Mouse (Mus musculus) heart, embryonic 13.5 days (tissue): Measurements from ENCODE around the gene Usp22. TPM values are rescaled to one million over a fixed set of nuclear protein-coding genes. Genes with fewer than 3 reads are reported as not detected.

Source experiments
- ATAC-seq: fragments of 200-750 bp; cut with Nextera tagmentation; 2 replicates; pipeline ENCODE4 v1.8.0; 2017; ENCODE audit warnings: moderate TSS enrichment; ENCODE audit not compliant: insufficient number of reproducible peaks, low FRiP score, low TSS enrichment; ENCODE audit errors: extremely low read depth
- H3K27ac ChIP-seq: fragments of 300-500 bp; sonication (generic); replicated peaks from 2 replicates; pipeline ENCODE4 v1.5.1; 2015; ENCODE audit warnings: moderate library complexity, mild to moderate bottlenecking, inconsistent platforms
- H3K27me3 ChIP-seq: fragments of 300-500 bp; sonication (generic); replicated peaks from 2 replicates; pipeline ENCODE4 v1.6.1; 2015; ENCODE audit warnings: mild to moderate bottlenecking, inconsistent platforms
- H3K36me3 ChIP-seq: fragments of 300-500 bp; sonication (generic); 2 replicates; pipeline ENCODE4 v1.6.1; 2015; ENCODE audit warnings: mild to moderate bottlenecking, inconsistent platforms
- H3K4me1 ChIP-seq: fragments of 300-500 bp; sonication (generic); 2 replicates; pipeline ENCODE4 v1.6.1; 2015; ENCODE audit warnings: inconsistent platforms
- H3K4me2 ChIP-seq: fragments of 300-500 bp; sonication (generic); 2 replicates; pipeline ENCODE4 v1.6.1; 2015; ENCODE audit warnings: inconsistent platforms, mild to moderate bottlenecking, moderate library complexity
- H3K4me3 ChIP-seq: fragments of 300-500 bp; sonication (generic); 2 replicates; pipeline ENCODE4 v1.5.1; 2015; ENCODE audit warnings: moderate library complexity, mild to moderate bottlenecking, inconsistent platforms
- H3K9ac ChIP-seq: fragments of 300-500 bp; sonication (generic); 2 replicates; pipeline ENCODE4 v1.6.1; 2015; ENCODE audit warnings: inconsistent platforms, mild to moderate bottlenecking, moderate library complexity
- H3K9me3 ChIP-seq: fragments of 300-500 bp; sonication (generic); 2 replicates; pipeline ENCODE4 v1.6.1; 2016; ENCODE audit warnings: inconsistent platforms
- WGBS: fragments of 180-500 bp; shearing (Covaris S2); methylation state at CpG from one replicate; pipeline ENCODE4 v1.1.7; 2015; ENCODE audit warnings: mixed read lengths; 5-methylcytosine and 5-hydroxymethylcytosine counted together
- polyA plus RNA-seq: library from polyadenylated mRNA; unstranded; fragments of >200 nt; fragmentation: Nextera tagmentation; extraction: Ambion mirVana; gene quantifications from 2 replicates; pipeline ENCODE4 v1.2.1, GENCODE M21; 2015

Usp22 gene
- 69.9 and 76.1 TPM in 2 replicates for polyA plus RNA-seq

DNA sequence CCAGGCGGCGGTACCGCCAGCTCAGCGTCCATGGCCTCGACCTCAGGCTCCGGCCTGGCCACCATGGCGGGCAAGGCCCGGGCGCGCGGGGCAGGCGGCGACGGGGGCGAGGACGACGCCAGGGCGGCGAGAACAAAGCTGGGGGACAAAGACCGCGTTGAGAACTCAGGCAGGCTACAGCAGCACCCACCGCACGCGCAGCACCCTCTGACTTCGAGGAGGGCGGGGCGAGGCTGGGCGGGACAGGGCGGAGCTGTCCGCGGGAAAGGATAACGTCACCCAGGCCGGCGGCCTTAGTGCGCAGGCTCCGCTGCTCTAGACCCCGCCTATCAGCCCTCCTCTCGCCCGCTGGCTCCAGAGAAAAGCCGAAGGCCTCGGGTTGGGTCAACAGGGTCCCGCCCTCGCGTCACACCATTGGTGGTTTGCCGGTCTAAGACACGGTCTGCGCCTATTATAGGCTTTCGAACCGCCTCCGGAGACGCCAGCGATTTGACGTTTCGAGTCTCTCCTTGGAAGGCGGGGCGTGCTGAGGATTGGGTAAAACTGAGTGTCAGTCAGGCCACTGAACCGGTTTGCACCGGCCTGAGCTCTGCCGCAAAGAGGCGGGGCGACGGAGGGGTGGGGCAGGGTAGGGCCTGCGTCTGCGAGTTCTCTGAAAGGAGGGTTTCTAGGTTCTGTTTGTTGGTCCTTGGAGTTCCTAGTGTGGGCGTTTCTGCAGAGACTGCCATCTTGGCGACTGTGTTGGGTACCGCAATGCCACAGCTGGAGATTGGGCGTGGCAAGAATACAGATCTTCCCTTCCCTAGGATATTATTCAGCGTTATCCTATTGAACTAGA is at the start of gene Usp22:
Usp22 (minus strand) TSS at position 235 of the 838 bp plus-strand sequence.
- H3K27me3 ChIP-seq, result no peaks in the 10 kb centered on the region
- no peaks in the 10 kb centered on the region for H3K36me3 ChIP-seq
- H3K27ac ChIP-seq, result peak within 1 kb of the TSS; percentile 99
- no peaks in the 10 kb centered on the region for H3K9me3 ChIP-seq
- H3K9ac ChIP-seq, result peak within 1 kb of the TSS; percentile 99
- H3K4me1 ChIP-seq, result peaks cover 40% of the 10 kb centered on the region
- under 1% methylated on average over 69 of the region's 69 CpGs for WGBS
- peak within 1 kb of the TSS; percentile 85 for H3K4me2 ChIP-seq
- ATAC-seq, result peak; percentile 97
- H3K4me3 ChIP-seq, result peak within 1 kb of the TSS; percentile 100

GRCm38 (mm10) chr11:61224234-61224744 is 49.4 kb upstream of the Usp22 start:
- H3K4me2 ChIP-seq, result peak overlapping the region; percentile 24; the same call in 1 of the 2 replicates
- no peak for ATAC-seq
- H3K9ac ChIP-seq, result no peak overlapping the region
- no peaks in the 10 kb centered on the region for H3K36me3 ChIP-seq
- 16% methylated on average over 6 of the region's 6 CpGs for WGBS
- H3K4me1 ChIP-seq, result peaks cover 45% of the 10 kb centered on the region
- no peaks in the 10 kb centered on the region for H3K9me3 ChIP-seq
- H3K27ac ChIP-seq, result peak overlapping the region; percentile 36
- no peaks in the 10 kb centered on the region for H3K27me3 ChIP-seq
- no peak overlapping the region for H3K4me3 ChIP-seq

DNA sequence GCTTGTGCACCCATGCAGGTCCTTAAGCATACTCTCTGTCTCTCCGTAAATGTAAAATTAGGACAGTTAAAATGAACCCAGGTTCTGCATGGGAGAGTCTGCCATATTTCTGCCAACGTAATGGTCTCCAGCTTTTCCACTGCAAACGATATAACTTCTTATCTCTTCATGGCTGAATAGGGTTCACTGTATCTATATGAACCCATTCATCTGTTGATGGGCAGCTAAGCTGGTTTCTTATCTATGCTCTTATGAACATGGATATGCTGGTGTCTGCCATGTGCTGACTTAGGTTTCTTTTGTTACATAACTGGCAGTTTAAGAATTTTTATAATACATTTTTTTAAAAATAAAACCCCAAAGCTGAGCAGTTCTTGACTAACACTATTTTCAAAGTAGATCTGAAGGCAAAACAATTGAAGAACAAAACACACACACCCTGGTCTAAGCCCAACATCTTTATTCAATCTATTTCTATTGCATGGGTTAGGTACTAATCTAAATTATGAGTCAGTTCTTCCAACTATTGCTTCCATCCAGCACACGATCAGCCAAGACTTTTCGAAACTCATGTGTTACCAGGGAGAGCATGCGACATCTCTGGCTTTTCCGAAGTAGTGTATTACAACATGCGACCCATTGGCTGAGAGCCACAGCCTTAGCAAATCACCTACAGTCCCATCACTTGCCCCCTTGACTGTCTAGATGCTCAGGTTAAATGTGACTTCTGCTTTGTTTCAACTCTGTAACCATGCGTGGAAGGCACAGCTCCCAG is 48.3 kb upstream of the Usp22 start:
- Histone ChIP-seq H3K4me2 (no peak overlapping the region), H3K4me3 (no peak overlapping the region), H3K27ac (no peak overlapping the region), H3K36me3 (no peaks in the 10 kb centered on the region), H3K9ac (no peak overlapping the region), H3K27me3 (no peaks in the 10 kb centered on the region), H3K4me1 (peaks cover 39% of the 10 kb centered on the region), H3K9me3 (no peaks in the 10 kb centered on the region)
- ATAC-seq, result no peak
- 78% methylated on average over 9 of the region's 9 CpGs for WGBS

DNA sequence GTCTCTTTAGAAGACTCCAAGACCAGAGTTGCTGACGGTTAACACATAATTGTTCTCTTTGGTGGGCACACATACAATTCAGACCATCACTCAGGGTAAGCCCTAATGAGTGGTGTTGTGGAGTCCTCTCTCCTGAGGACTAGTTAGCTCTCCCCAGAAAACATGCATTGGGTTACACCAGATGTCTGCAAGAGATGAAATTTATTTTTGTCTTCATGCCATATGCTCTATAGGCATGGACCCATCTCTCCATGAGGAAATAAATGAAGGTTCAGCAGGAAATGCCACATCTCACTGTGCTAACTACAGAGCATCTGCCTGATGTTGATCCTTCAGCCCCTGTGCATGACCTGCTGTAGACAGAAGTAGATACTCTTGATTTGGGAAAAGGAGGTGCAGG is 47.2 kb upstream of the Usp22 start:
- no peak for ATAC-seq

GRCm38 (mm10) chr11:61220156-61220881 is 45.5 kb upstream of the Usp22 start:
- H3K9me3 ChIP-seq, result no peaks in the 10 kb centered on the region
- 51% methylated on average over 9 of the region's 9 CpGs for whole genome bisulfite sequencing
- H3K9ac ChIP-seq, result no peak overlapping the region
- no peak overlapping the region for H3K27ac ChIP-seq
- H3K4me2 ChIP-seq, result no peak overlapping the region
- no peaks in the 10 kb centered on the region for H3K27me3 ChIP-seq
- peaks cover 17% of the 10 kb centered on the region for H3K4me1 ChIP-seq
- H3K36me3 ChIP-seq, result no peaks in the 10 kb centered on the region
- H3K4me3 ChIP-seq, result no peak overlapping the region
- ATAC-seq, result no peak

More for the DNA sequence above, 47.2 kb upstream of the Usp22 start:
- no peak overlapping the region for H3K27ac ChIP-seq
- 87% methylated on average over 1 of the region's 1 CpGs for WGBS
- no peak overlapping the region for H3K4me3 ChIP-seq
- H3K4me1 ChIP-seq, result peaks cover 31% of the 10 kb centered on the region
- no peaks in the 10 kb centered on the region for H3K9me3 ChIP-seq
- H3K9ac ChIP-seq, result no peak overlapping the region
- no peaks in the 10 kb centered on the region for H3K36me3 ChIP-seq
- H3K4me2 ChIP-seq, result no peak overlapping the region
- no peaks in the 10 kb centered on the region for H3K27me3 ChIP-seq

DNA sequence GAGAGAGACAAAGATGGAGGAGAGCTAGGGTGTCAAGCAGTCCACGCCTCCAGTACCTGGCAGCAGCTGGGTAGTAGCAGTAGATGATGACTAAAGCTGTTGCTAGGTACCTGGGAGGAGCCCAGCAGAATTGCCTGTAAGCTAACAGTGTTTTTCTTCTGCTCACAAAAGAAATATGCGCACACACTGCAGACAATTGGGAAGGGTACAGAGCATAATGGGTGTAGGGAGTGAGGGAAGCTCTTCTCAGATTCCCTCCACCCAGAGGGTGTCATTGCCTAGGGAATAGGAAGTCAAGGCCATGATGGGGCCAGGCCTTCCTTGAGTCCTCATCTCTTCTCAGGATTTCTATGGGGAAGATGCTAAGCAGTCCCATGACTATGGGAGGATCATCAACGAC is 41.1 kb upstream of the Usp22 start:
- WGBS, result 85% methylated on average over 3 of the region's 3 CpGs

GRCm38 (mm10) chr11:61212102-61212501 is 37.2 kb upstream of the Usp22 start:
- Histone ChIP-seq H3K4me3 (no peak overlapping the region), H3K4me2 (no peak overlapping the region), H3K9me3 (no peaks in the 10 kb centered on the region), H3K27ac (no peak overlapping the region), H3K9ac (no peak overlapping the region), H3K36me3 (no peaks in the 10 kb centered on the region), H3K27me3 (peaks cover 55% of the 10 kb centered on the region), H3K4me1 (peaks cover 20% of the 10 kb centered on the region)
- no peak for ATAC-seq
- WGBS, result 26% methylated on average over 20 of the region's 20 CpGs

More for the DNA sequence above, 41.1 kb upstream of the Usp22 start:
- Histone ChIP-seq H3K36me3 (no peaks in the 10 kb centered on the region), H3K27me3 (peaks cover 37% of the 10 kb centered on the region), H3K4me3 (no peak overlapping the region), H3K27ac (no peak overlapping the region), H3K9ac (no peak overlapping the region), H3K9me3 (no peaks in the 10 kb centered on the region), H3K4me2 (no peak overlapping the region), H3K4me1 (peaks cover 2% of the 10 kb centered on the region)
- ATAC-seq, result no peak

DNA sequence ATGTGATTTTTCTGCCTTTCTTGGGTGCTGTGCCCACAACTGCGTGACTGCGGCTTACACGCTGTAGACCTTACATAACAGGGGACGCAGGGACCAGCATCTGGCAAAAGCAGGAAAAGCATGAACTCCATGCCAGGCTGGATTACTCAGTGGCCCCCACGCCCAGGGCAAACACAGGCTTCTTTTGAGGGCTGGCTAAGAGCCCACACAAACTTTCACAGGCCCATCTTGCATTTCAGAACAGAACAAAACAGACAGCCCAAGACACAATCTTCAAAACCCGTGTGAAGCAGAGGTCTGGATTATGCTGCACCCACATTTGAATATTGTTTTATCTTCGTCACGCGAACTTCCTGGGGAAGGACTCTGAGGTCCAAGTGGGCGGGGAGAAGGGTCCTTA is 33.5 kb upstream of the Usp22 start:
- WGBS, result 66% methylated on average over 10 of the region's 10 CpGs
- Histone ChIP-seq H3K27ac (peak overlapping the region; percentile 61; the same call in 1 of the 2 replicates), H3K9ac (no peak overlapping the region)

DNA sequence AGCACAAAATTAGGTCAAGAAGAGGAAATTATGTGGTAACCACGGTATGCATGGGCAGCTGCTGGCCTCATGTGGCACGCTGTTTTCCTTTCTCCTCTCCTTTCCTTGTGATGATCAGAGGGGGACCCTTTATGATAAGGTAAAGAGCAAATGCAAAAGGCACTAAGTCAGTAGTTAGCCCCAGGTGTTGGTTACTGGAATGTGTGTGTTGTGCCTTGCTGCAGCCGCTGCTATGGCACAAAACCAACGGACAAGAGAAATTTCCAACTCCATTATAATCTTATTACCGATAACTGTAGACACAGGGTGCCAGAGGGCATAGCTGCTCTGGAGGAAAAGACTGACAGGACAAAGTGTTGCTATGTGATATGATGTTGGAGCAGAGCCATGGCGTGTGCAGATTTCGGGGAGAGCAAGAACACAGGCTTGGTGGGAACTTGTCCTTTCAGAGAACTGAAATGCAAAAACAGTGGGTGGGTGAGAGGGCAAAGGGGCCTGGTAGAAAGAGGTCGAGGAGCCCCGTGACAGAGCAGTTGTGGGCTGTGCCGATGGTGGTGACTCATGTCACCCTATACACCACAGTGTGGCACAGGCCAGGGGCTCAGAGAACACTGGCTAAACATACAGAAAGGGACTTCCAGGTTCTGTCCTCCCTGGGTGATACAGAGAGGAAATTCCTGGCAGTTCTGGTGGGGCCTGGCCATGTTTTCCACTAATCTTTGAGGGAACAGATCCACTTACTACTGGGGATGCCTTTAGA is 32.8 kb upstream of the Usp22 start, which contains the start of gene Aldh3a1:
Aldh3a1 (plus strand) TSS at position 51 of the 760 bp plus-strand sequence.
- no peaks in the 10 kb centered on the region for H3K9me3 ChIP-seq
- no peaks in the 10 kb centered on the region for H3K36me3 ChIP-seq
- no peak within 1 kb of the TSS for H3K4me3 ChIP-seq
- peaks cover 34% of the 10 kb centered on the region for H3K27me3 ChIP-seq
- H3K4me2 ChIP-seq, result peak within 1 kb of the TSS; percentile 12; the same call in 1 of the 2 replicates
- peaks cover 25% of the 10 kb centered on the region for H3K4me1 ChIP-seq
- WGBS, result 39% methylated on average over 10 of the region's 10 CpGs
- 0 out of 2 replicates have a peak within 1 kb of the TSS, but pooled peaks have one; percentile 1 for H3K9ac ChIP-seq
- ATAC-seq, result no peak
- H3K27ac ChIP-seq, result peak within 1 kb of the TSS; percentile 61

More for the DNA sequence above, 33.5 kb upstream of the Usp22 start:
- no peak for ATAC-seq
- Histone ChIP-seq H3K9me3 (no peaks in the 10 kb centered on the region), H3K27me3 (peaks cover 41% of the 10 kb centered on the region), H3K4me3 (no peak overlapping the region), H3K4me2 (no peak overlapping the region), H3K4me1 (peaks cover 25% of the 10 kb centered on the region), H3K36me3 (no peaks in the 10 kb centered on the region)

- 89% methylated on average over 3 of the region's 3 CpGs for WGBS
- ATAC-seq, result no peak
- H3K4me1 ChIP-seq, result peaks cover 22% of the 10 kb centered on the region
Observed at GRCm38 (mm10) chr11:61206136-61206535, 31.3 kb upstream of the Usp22 start.

More at GRCm38 (mm10) chr11:61206136-61206535, 31.3 kb upstream of the Usp22 start:
- H3K4me3 ChIP-seq, result no peak overlapping the region
- H3K27ac ChIP-seq, result no peak overlapping the region
- H3K9ac ChIP-seq, result no peak overlapping the region
- H3K36me3 ChIP-seq, result no peaks in the 10 kb centered on the region
- H3K4me2 ChIP-seq, result no peak overlapping the region
- H3K27me3 ChIP-seq, result peaks cover 19% of the 10 kb centered on the region
- no peaks in the 10 kb centered on the region for H3K9me3 ChIP-seq
